Mouse (Mus musculus): ENCODE results near the gene Ampd2. TPM values are rescaled to one million over a fixed set of nuclear protein-coding genes. Genes with fewer than 3 reads are reported as not detected.

Ampd2 gene
- polyA plus RNA-seq, 1 experiment from 2014 or later = 53.5 TPM

DNA sequence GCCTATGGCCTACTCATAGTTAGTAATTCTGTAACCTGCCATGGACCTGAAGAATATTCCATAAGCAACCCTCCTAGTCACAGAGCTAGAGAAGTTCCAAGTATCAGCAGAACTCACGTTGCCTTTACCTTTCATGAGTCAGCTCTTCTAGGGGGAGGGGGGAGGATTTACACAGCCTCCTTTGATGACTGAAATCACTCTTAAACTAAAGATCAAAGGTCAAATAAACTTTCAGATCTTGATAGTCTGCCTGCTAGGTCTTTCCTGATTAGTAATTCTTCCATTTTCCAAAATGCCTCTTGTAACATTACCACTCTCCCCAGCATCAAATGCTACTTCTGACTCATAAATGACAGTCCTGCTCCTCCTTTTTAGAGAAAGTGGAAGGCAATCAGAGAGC, 37.7 kb upstream of the Ampd2 start:
- Histone ChIP-seq H3K4me3 (ENCODE audit: low read depth, low read length) (no peak overlapping the region), H3K9me3 (ENCODE audit: control insufficient read depth, low read length) (no peaks in the 10 kb centered on the region), H3K36me3 (ENCODE audit: control insufficient read depth, insufficient read depth, low read length) (peaks cover 13% of the 10 kb centered on the region), H3K27me3 (ENCODE audit: control insufficient read depth, insufficient read depth, low read length) (no peaks in the 10 kb centered on the region), H3K9ac (replicated peaks; ENCODE audit: low read depth, low read length) (no peak overlapping the region), H3K4me2 (ENCODE audit: low read depth, low read length) (no peak overlapping the region), H3K27ac (ENCODE audit: low read depth, low read length) (no peak overlapping the region), H3K4me1 (ENCODE audit: control insufficient read depth, insufficient read depth, low read length) (0 out of 2 replicates have a peak, but pooled peaks cover 3% of the 10 kb centered on the region)
- ATAC-seq (ENCODE audit: low read depth) = no peak
- WGBS = 92% methylated on average over 1 of the region's 1 CpGs

GRCm38 (mm10) chr3:108123242-108123641, 36.8 kb upstream of the Ampd2 start:
- WGBS = 92% methylated on average over 5 of the region's 5 CpGs
- no peaks in the 10 kb centered on the region for H3K27me3 ChIP-seq (ENCODE audit: control insufficient read depth, insufficient read depth, low read length)
- no peak overlapping the region for H3K4me2 ChIP-seq (ENCODE audit: low read depth, low read length)
- H3K9me3 ChIP-seq (ENCODE audit: control insufficient read depth, low read length) = no peaks in the 10 kb centered on the region
- no peaks in the 10 kb centered on the region for H3K4me1 ChIP-seq (ENCODE audit: control insufficient read depth, insufficient read depth, low read length)
- ATAC-seq (ENCODE audit: low read depth) = no peak
- H3K27ac ChIP-seq (ENCODE audit: low read depth, low read length) = no peak overlapping the region
- H3K9ac ChIP-seq (replicated peaks; ENCODE audit: low read depth, low read length) = no peak overlapping the region
- peaks cover 13% of the 10 kb centered on the region for H3K36me3 ChIP-seq (ENCODE audit: control insufficient read depth, insufficient read depth, low read length)
- H3K4me3 ChIP-seq (ENCODE audit: low read depth, low read length) = no peak overlapping the region

DNA sequence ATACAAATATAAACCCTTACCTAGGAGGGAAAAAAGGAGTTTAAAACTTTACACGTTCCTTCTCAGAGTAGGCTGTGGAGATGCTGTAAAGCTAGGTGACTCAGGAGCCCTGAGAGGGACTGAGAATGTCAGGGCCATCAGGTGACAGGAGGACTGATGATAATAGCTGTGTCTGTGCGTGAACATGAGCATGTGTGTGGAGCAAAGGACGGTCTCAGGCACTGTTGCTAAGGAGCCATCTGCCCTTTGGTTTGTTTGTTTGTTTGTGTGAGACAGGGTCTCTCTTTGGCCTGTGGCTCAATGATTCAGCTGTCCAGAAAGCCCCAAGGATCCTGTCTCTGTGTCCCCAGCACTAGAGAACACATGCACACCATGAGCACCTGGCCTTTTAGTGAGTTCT, 34.6 kb upstream of the Ampd2 start:
- Histone ChIP-seq H3K9ac (replicated peaks; ENCODE audit: low read depth, low read length) (no peak overlapping the region), H3K9me3 (ENCODE audit: control insufficient read depth, low read length) (no peaks in the 10 kb centered on the region), H3K27me3 (ENCODE audit: control insufficient read depth, insufficient read depth, low read length) (no peaks in the 10 kb centered on the region), H3K4me2 (ENCODE audit: low read depth, low read length) (no peak overlapping the region), H3K36me3 (ENCODE audit: control insufficient read depth, insufficient read depth, low read length) (peaks cover 24% of the 10 kb centered on the region), H3K4me1 (ENCODE audit: control insufficient read depth, insufficient read depth, low read length) (no peaks in the 10 kb centered on the region), H3K27ac (ENCODE audit: low read depth, low read length) (no peak overlapping the region), H3K4me3 (ENCODE audit: low read depth, low read length) (no peak overlapping the region)
- no peak for ATAC-seq (ENCODE audit: low read depth)
- 72% methylated on average over 3 of the region's 3 CpGs for WGBS

- H3K4me1 ChIP-seq (ENCODE audit: control insufficient read depth, insufficient read depth, low read length) = no peaks in the 10 kb centered on the region
- no peak overlapping the region for H3K9ac ChIP-seq (replicated peaks; ENCODE audit: low read depth, low read length)
- H3K36me3 ChIP-seq (ENCODE audit: control insufficient read depth, insufficient read depth, low read length) = peaks cover 23% of the 10 kb centered on the region
- WGBS = 97% methylated on average over 6 of the region's 6 CpGs
- no peak overlapping the region for H3K27ac ChIP-seq (ENCODE audit: low read depth, low read length)
- no peak overlapping the region for H3K4me2 ChIP-seq (ENCODE audit: low read depth, low read length)
- no peak for ATAC-seq (ENCODE audit: low read depth)
- H3K9me3 ChIP-seq (ENCODE audit: control insufficient read depth, low read length) = no peaks in the 10 kb centered on the region
- no peaks in the 10 kb centered on the region for H3K27me3 ChIP-seq (ENCODE audit: control insufficient read depth, insufficient read depth, low read length)
- no peak overlapping the region for H3K4me3 ChIP-seq (ENCODE audit: low read depth, low read length)
Measured at GRCm38 (mm10) chr3:108117465-108117864, 31.0 kb upstream of the Ampd2 start.

GRCm38 (mm10) chr3:108113591-108114289, 27.3 kb upstream of the Ampd2 start:
- Histone ChIP-seq H3K4me2 (ENCODE audit: low read depth, low read length) (no peak overlapping the region), H3K9ac (replicated peaks; ENCODE audit: low read depth, low read length) (no peak overlapping the region), H3K4me3 (ENCODE audit: low read depth, low read length) (no peak overlapping the region), H3K27me3 (ENCODE audit: control insufficient read depth, insufficient read depth, low read length) (no peaks in the 10 kb centered on the region), H3K4me1 (ENCODE audit: control insufficient read depth, insufficient read depth, low read length) (no peaks in the 10 kb centered on the region), H3K27ac (ENCODE audit: low read depth, low read length) (no peak overlapping the region), H3K36me3 (ENCODE audit: control insufficient read depth, insufficient read depth, low read length) (peaks cover 37% of the 10 kb centered on the region), H3K9me3 (ENCODE audit: control insufficient read depth, low read length) (no peaks in the 10 kb centered on the region)
- WGBS = 88% methylated on average over 7 of the region's 7 CpGs
- ATAC-seq (ENCODE audit: low read depth) = no peak

GRCm38 (mm10) chr3:108112666-108113065, 26.2 kb upstream of the Ampd2 start:
- H3K36me3 ChIP-seq (ENCODE audit: control insufficient read depth, insufficient read depth, low read length) = peaks cover 43% of the 10 kb centered on the region
- no peak for ATAC-seq (ENCODE audit: low read depth)

DNA sequence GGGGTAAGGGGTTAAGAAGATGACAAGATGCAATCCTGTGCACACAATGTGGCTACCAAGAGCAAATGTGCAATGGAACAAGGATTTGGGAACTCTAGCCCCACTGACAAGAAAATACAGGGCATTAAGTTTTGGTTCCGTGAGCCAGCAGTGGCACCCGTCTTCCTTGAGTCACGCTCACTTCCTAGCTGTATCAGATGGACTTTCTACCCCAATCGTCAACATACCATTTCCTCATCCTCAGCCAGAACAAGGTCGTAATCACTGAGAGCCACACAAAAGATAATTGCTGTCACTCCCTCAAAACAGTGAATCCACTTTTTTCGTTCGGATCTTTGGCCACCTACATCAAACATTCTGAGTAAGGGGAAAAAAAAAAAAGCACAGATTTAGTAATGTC, 25.8 kb upstream of the Ampd2 start:
- Histone ChIP-seq H3K9me3 (ENCODE audit: control insufficient read depth, low read length) (no peaks in the 10 kb centered on the region), H3K9ac (replicated peaks; ENCODE audit: low read depth, low read length) (no peak overlapping the region)

More at GRCm38 (mm10) chr3:108112666-108113065, 26.2 kb upstream of the Ampd2 start:
- 67% methylated on average over 4 of the region's 4 CpGs for WGBS
- H3K4me3 ChIP-seq (ENCODE audit: low read depth, low read length) = no peak overlapping the region
- H3K9me3 ChIP-seq (ENCODE audit: control insufficient read depth, low read length) = no peaks in the 10 kb centered on the region
- H3K4me1 ChIP-seq (ENCODE audit: control insufficient read depth, insufficient read depth, low read length) = no peaks in the 10 kb centered on the region
- H3K9ac ChIP-seq (replicated peaks; ENCODE audit: low read depth, low read length) = no peak overlapping the region
- H3K27ac ChIP-seq (ENCODE audit: low read depth, low read length) = no peak overlapping the region
- H3K27me3 ChIP-seq (ENCODE audit: control insufficient read depth, insufficient read depth, low read length) = no peaks in the 10 kb centered on the region
- no peak overlapping the region for H3K4me2 ChIP-seq (ENCODE audit: low read depth, low read length)

DNA sequence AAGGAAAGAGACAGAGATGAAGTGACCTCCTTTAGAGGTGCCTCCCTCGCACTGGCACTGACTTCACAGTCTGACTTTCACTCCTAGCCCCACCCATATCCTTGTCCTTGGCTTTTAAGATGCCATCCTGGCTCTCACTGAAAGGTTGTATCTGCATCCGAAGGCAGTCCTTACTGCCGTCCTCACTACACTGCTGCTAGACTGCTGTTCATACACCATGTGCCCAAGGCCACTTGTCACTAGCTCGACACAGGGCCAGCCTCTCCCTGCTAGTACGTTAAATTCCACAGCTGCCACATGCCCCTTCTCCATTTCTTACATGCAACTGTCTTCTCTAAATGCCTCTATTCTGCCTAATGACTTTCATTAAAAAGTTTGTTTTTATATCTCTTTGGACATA, 24.9 kb upstream of the Ampd2 start:
- Histone ChIP-seq H3K9me3 (ENCODE audit: control insufficient read depth, low read length) (no peaks in the 10 kb centered on the region), H3K27me3 (ENCODE audit: control insufficient read depth, insufficient read depth, low read length) (no peaks in the 10 kb centered on the region), H3K4me1 (ENCODE audit: control insufficient read depth, insufficient read depth, low read length) (no peaks in the 10 kb centered on the region), H3K4me2 (ENCODE audit: low read depth, low read length) (no peak overlapping the region), H3K9ac (replicated peaks; ENCODE audit: low read depth, low read length) (no peak overlapping the region), H3K36me3 (ENCODE audit: control insufficient read depth, insufficient read depth, low read length) (peaks cover 33% of the 10 kb centered on the region), H3K4me3 (ENCODE audit: low read depth, low read length) (no peak overlapping the region), H3K27ac (ENCODE audit: low read depth, low read length) (no peak overlapping the region)
- no peak for ATAC-seq (ENCODE audit: low read depth)
- 88% methylated on average over 5 of the region's 5 CpGs for WGBS

More for the DNA sequence above, 25.8 kb upstream of the Ampd2 start:
- peaks cover 40% of the 10 kb centered on the region for H3K36me3 ChIP-seq (ENCODE audit: control insufficient read depth, insufficient read depth, low read length)
- no peak overlapping the region for H3K4me3 ChIP-seq (ENCODE audit: low read depth, low read length)
- no peak overlapping the region for H3K27ac ChIP-seq (ENCODE audit: low read depth, low read length)
- H3K27me3 ChIP-seq (ENCODE audit: control insufficient read depth, insufficient read depth, low read length) = no peaks in the 10 kb centered on the region
- ATAC-seq (ENCODE audit: low read depth) = no peak
- H3K4me2 ChIP-seq (ENCODE audit: low read depth, low read length) = no peak overlapping the region
- no peaks in the 10 kb centered on the region for H3K4me1 ChIP-seq (ENCODE audit: control insufficient read depth, insufficient read depth, low read length)
- WGBS = 79% methylated on average over 7 of the region's 7 CpGs

GRCm38 (mm10) chr3:108105281-108105680, 18.8 kb upstream of the Ampd2 start:
- no peaks in the 10 kb centered on the region for H3K27me3 ChIP-seq (ENCODE audit: control insufficient read depth, insufficient read depth, low read length)
- WGBS = 85% methylated on average over 3 of the region's 3 CpGs
- no peak for ATAC-seq (ENCODE audit: low read depth)

More at GRCm38 (mm10) chr3:108105281-108105680, 18.8 kb upstream of the Ampd2 start:
- H3K9me3 ChIP-seq (ENCODE audit: control insufficient read depth, low read length) = no peaks in the 10 kb centered on the region
- H3K4me2 ChIP-seq (ENCODE audit: low read depth, low read length) = no peak overlapping the region
- peaks cover 3% of the 10 kb centered on the region; the same call in 1 of the 2 replicates for H3K4me1 ChIP-seq (ENCODE audit: control insufficient read depth, insufficient read depth, low read length)
- H3K27ac ChIP-seq (ENCODE audit: low read depth, low read length) = no peak overlapping the region
- no peak overlapping the region for H3K4me3 ChIP-seq (ENCODE audit: low read depth, low read length)
- peaks cover 10% of the 10 kb centered on the region; the same call in 1 of the 2 replicates for H3K36me3 ChIP-seq (ENCODE audit: control insufficient read depth, insufficient read depth, low read length)
- H3K9ac ChIP-seq (replicated peaks; ENCODE audit: low read depth, low read length) = no peak overlapping the region

Data from neural tube, embryonic 14.5 days (tissue).